Mouse (Mus musculus) hindbrain, embryonic 11.5 days (tissue): ENCODE data around the gene Mgmt. TPM values are rescaled to one million over a fixed set of nuclear protein-coding genes. Genes with fewer than 3 reads are reported as not detected.

Experiments used
- ATAC-seq: fragments of 200-750 bp; cut with Nextera tagmentation; 2 replicates; pipeline ENCODE4 v1.8.0; 2017; ENCODE audit warnings: mild to moderate bottlenecking, moderate TSS enrichment, moderate library complexity; ENCODE audit not compliant: low FRiP score
- DNase-seq: peaks from one replicate; pipeline ENCODE4 v3.0.0-alpha.2; 2015; ENCODE audit warnings: low spot score
- H3K27ac ChIP-seq: fragments of 300-500 bp; sonication (generic); 2 replicates; pipeline ENCODE4 v1.5.1; 2014; ENCODE audit warnings: mild to moderate bottlenecking, low read depth, low read length
- H3K27me3 ChIP-seq: fragments of 300-500 bp; sonication (generic); 2 replicates; pipeline ENCODE4 v1.6.1; 2014; ENCODE audit warnings: mild to moderate bottlenecking, low read length, moderate library complexity, mixed read lengths; ENCODE audit not compliant: control insufficient read depth, insufficient read depth
- H3K36me3 ChIP-seq: fragments of 300-500 bp; sonication (generic); 2 replicates; pipeline ENCODE4 v1.6.1; 2014; ENCODE audit warnings: mild to moderate bottlenecking, low read length, moderate library complexity, mixed read lengths; ENCODE audit not compliant: control insufficient read depth, insufficient read depth
- H3K4me1 ChIP-seq: fragments of 300-500 bp; sonication (generic); replicated peaks from 2 replicates; pipeline ENCODE4 v1.6.1; 2014; ENCODE audit warnings: low read length, mixed read lengths; ENCODE audit not compliant: control insufficient read depth, insufficient read depth
- H3K4me2 ChIP-seq: fragments of 300-500 bp; sonication (generic); replicated peaks from 2 replicates; pipeline ENCODE4 v1.6.1; 2014; ENCODE audit warnings: mild to moderate bottlenecking, low read depth, low read length
- H3K4me3 ChIP-seq: fragments of 300-500 bp; sonication (generic); 2 replicates; pipeline ENCODE4 v1.5.1; 2014; ENCODE audit warnings: low read depth, low read length
- H3K9ac ChIP-seq: fragments of 300-500 bp; sonication (generic); 2 replicates; pipeline ENCODE4 v1.6.1; 2014; ENCODE audit warnings: low read depth, low read length
- H3K9me3 ChIP-seq: fragments of 300-500 bp; sonication (generic); 2 replicates; pipeline ENCODE4 v1.6.1; 2016; ENCODE audit warnings: low read length; ENCODE audit not compliant: control insufficient read depth
- WGBS: fragments of 180-500 bp; shearing (Covaris S2); extraction: QIAGEN DNeasy Blood & Tissue Kit; methylation state at CpG from one replicate; pipeline ENCODE4 v1.1.7; 2014; 5-methylcytosine and 5-hydroxymethylcytosine counted together
- polyA plus RNA-seq: library from polyadenylated mRNA; unstranded; fragments of >200 nt; fragmentation: Nextera tagmentation; extraction: Ambion mirVana; gene quantifications from 2 replicates; pipeline ENCODE4 v1.2.1, GENCODE M21; 2014

Gene Mgmt
- polyA plus RNA-seq, 1 experiment from 2014 or later, result 3.9 TPM

DNA sequence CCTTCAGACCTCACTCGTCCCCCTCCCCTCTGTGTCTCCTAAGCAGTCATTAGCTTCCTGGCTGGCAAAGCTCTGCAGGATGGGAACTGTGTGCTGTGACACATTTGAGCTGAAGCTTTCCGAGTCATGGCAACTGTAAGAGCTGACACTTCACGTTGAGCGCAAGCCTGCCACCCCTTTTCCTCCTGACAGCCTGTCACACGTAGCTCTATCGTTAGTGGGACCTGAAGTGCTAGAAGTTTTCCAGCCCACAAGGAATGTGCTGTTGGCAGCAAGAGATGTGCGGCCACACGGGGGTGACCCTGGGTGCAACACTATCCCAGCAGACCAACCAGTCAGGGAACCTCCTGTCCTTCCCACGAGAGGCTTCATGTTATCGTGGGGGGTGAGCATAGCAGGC is 51.3 kb downstream of the Mgmt start:
- H3K36me3 ChIP-seq, result no peaks in the 10 kb centered on the region
- 0 out of 2 replicates have a peak, but pooled peaks cover 3% of the 10 kb centered on the region for H3K4me1 ChIP-seq
- H3K27me3 ChIP-seq, result no peaks in the 10 kb centered on the region
- H3K9ac ChIP-seq, result no peak overlapping the region
- DNase-seq (no peak), ATAC-seq (no peak)
- no peak overlapping the region for H3K4me2 ChIP-seq
- H3K27ac ChIP-seq, result no peak overlapping the region
- 75% methylated on average over 10 of the region's 10 CpGs for WGBS
- H3K9me3 ChIP-seq, result no peaks in the 10 kb centered on the region
- H3K4me3 ChIP-seq, result no peak overlapping the region

DNA sequence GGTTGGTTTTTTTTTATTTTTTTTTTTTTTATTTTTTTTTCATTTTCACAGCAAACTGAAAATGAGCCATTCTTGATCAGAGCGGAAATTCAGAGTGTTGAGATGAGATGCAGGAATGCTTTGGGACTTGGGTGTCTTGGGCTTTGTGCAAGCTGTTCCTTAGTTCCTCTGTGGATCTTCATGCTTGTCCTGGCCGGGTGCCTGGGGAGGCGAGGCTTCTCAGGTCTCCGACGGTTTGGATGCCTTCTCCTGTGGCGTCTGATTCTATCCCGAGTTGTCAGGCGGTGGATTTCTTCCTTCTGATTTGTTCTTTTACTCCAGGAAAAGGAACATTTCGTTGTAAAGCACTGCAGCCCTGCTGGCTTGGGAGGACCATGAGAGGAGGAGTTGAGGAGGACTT is 51.7 kb downstream of the Mgmt start:
- Histone ChIP-seq H3K4me1 (0 out of 2 replicates have a peak, but pooled peaks cover 3% of the 10 kb centered on the region), H3K9ac (no peak overlapping the region), H3K4me3 (no peak overlapping the region), H3K9me3 (no peaks in the 10 kb centered on the region), H3K4me2 (no peak overlapping the region), H3K27me3 (no peaks in the 10 kb centered on the region), H3K27ac (no peak overlapping the region), H3K36me3 (no peaks in the 10 kb centered on the region)
- WGBS, result 92% methylated on average over 9 of the region's 9 CpGs
- ATAC-seq (no peak), DNase-seq (no peak)

DNA sequence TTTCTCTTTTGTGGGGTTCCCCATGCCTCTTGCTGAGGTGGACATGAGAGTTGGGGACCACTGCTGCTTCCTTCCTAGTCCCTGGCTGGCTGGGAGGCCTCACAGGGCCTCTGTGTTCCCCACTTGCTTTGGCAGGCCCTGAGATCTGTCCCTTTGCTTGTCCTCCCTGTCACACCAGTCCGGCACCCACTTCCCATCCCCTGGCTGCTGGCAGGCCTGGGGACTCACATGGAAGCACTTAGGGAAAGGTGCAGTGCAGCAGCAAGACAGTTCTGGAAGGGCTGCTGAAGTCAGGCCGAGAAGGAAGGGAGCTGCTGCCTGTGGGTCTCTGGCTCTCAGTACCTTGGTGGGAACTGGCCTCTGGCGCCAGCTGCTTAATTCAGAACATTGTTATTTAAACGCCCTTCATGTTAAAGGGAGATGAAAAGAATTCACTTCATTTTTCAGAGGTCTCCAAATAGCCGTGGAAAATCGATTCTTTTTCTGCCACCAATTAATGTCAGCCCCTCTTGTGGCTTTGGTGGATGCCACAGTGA is 53.9 kb downstream of the Mgmt start:
- Histone ChIP-seq H3K27me3 (no peaks in the 10 kb centered on the region), H3K4me3 (no peak overlapping the region), H3K4me2 (no peak overlapping the region), H3K36me3 (no peaks in the 10 kb centered on the region), H3K9ac (no peak overlapping the region), H3K4me1 (0 out of 2 replicates have a peak, but pooled peaks cover 3% of the 10 kb centered on the region), H3K27ac (peak overlapping the region; percentile 65; the same call in 1 of the 2 replicates), H3K9me3 (no peaks in the 10 kb centered on the region)
- peak; percentile 56; the same call in 1 of the 2 replicates for ATAC-seq
- 29% methylated on average over 6 of the region's 6 CpGs for WGBS
- peak; percentile 36 for DNase-seq

DNA sequence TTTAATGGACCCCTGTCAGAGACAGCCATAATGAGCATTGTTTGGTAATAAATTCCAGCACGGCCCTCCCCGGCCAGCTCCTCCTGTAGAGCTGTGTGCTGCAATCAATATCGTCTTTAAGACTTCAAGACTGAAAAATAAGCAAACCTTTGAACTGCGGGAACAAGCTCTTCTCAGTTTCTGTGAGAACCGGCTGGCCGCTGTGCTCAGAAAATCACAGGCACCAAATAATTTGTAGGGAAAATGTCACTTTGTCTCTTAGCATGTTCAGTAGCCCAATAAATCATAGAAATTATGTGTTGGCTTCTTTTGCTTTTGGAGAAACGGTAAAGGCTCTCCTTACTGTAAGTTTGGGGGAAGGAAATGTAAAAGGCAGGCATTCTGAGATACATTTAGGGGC is 58.2 kb downstream of the Mgmt start:
- Histone ChIP-seq H3K4me2 (no peak overlapping the region), H3K4me1 (0 out of 2 replicates have a peak, but pooled peaks cover 3% of the 10 kb centered on the region), H3K27ac (no peak overlapping the region; the same call in 1 of the 2 replicates), H3K27me3 (no peaks in the 10 kb centered on the region), H3K9ac (no peak overlapping the region), H3K9me3 (no peaks in the 10 kb centered on the region), H3K4me3 (no peak overlapping the region), H3K36me3 (no peaks in the 10 kb centered on the region)
- DNase-seq (no peak), ATAC-seq (no peak)
- WGBS, result 52% methylated on average over 7 of the region's 7 CpGs

DNA sequence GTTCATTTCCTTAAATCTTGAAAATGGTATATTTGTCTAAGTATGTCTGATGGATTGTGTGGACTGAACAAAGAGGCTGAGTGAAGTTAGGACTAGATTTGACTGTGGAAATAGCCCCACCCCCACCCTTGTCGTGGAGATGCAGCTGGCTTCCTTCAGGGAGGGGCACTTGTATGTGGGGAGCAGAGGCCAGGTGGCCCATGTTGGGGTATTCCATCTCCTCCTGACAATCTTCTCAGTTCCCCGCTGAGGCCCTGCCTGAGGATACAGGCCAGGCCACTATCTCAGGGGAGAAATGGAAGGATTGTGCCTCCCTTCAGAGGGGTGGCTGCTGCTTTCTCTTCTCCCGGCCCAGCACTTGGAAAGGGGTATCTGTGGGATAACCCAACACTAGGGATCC is 58.8 kb downstream of the Mgmt start:
- Histone ChIP-seq H3K4me2 (no peak overlapping the region), H3K9me3 (no peaks in the 10 kb centered on the region), H3K4me3 (no peak overlapping the region), H3K4me1 (0 out of 2 replicates have a peak, but pooled peaks cover 1% of the 10 kb centered on the region), H3K27ac (no peak overlapping the region), H3K27me3 (no peaks in the 10 kb centered on the region), H3K9ac (no peak overlapping the region), H3K36me3 (no peaks in the 10 kb centered on the region)
- ATAC-seq (peak; percentile 64; the same call in 1 of the 2 replicates), DNase-seq (peak; percentile 31)
- 48% methylated on average over 3 of the region's 3 CpGs for WGBS

DNA sequence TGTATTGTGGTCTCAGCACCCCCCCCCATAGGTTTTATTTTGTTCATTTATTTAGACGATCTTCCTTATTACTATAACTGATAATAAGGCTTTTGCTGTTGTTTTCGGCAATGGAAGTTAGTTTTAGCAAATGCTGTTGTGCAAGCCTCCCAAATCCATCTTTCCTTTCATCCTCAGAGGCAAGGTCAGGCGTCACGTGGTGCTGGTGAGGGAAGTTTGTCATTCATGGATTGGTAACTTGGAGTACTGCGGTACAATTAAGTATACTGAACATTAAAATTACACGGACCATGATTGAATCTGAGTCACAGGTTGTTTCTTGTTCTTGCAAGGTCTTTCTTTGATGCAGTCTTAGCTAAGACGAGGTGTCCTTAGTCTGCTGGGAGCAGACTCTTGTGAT is 77.9 kb downstream of the Mgmt start:
- Histone ChIP-seq H3K36me3 (no peaks in the 10 kb centered on the region), H3K9ac (no peak overlapping the region), H3K4me3 (no peak overlapping the region), H3K4me2 (no peak overlapping the region), H3K27ac (no peak overlapping the region), H3K9me3 (no peaks in the 10 kb centered on the region), H3K4me1 (no peaks in the 10 kb centered on the region; the same call in 1 of the 2 replicates), H3K27me3 (no peaks in the 10 kb centered on the region)
- ATAC-seq, result no peak
- DNase-seq, result no peak
- 93% methylated on average over 7 of the region's 7 CpGs for WGBS

DNA sequence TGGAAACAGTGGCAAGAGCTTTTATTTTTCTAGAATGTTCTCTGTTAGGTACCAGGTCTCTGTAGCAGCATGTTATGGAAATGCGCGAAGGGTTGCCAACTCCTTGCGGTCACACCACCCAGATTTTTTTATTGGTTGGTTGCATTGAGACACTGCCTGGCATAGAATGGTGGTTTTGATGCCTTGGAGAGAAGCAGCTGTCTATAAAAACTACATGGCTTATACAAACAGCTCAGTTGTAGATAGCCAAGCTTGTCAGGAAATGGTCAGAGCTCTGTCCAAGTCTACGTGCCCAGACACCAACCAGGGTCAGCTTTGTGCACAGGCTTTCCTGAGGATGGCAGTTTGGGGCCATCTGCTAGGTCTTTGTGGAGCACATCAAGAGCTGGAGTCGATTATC is 80.6 kb downstream of the Mgmt start:
- Histone ChIP-seq H3K36me3 (no peaks in the 10 kb centered on the region), H3K9me3 (no peaks in the 10 kb centered on the region), H3K4me3 (no peak overlapping the region), H3K27ac (no peak overlapping the region), H3K9ac (no peak overlapping the region), H3K27me3 (no peaks in the 10 kb centered on the region), H3K4me2 (no peak overlapping the region), H3K4me1 (no peaks in the 10 kb centered on the region; the same call in 1 of the 2 replicates)
- 93% methylated on average over 5 of the region's 5 CpGs for WGBS
- ATAC-seq (no peak), DNase-seq (no peak)

DNA sequence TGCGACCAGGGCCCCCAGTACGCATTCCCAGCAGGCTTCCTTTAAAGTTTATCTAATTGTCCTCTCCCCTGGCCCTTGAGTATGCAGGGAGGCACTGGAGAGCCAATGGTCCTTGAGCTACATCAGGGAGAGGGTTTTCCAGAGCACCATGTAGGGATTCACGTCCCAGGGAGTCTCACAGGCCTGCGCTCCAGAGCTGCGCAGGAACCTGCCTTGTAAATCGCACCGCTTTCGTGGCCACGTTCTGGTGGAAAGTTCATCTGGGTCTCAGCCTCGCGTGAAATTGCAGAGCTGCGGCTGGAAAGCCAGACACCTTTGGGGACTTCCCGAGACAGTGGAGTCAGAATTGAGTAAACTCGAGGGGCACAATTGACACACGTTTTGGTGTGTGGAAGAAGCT is 103.0 kb downstream of the Mgmt start:
- no peak for DNase-seq
- H3K9me3 ChIP-seq, result no peaks in the 10 kb centered on the region
- H3K4me3 ChIP-seq, result no peak overlapping the region
- no peak overlapping the region for H3K27ac ChIP-seq
- H3K36me3 ChIP-seq, result no peaks in the 10 kb centered on the region
- ATAC-seq, result no peak
- H3K9ac ChIP-seq, result no peak overlapping the region
- WGBS, result 86% methylated on average over 15 of the region's 15 CpGs
- H3K4me1 ChIP-seq, result no peaks in the 10 kb centered on the region; the same call in 1 of the 2 replicates
- no peaks in the 10 kb centered on the region for H3K27me3 ChIP-seq
- H3K4me2 ChIP-seq, result no peak overlapping the region

DNA sequence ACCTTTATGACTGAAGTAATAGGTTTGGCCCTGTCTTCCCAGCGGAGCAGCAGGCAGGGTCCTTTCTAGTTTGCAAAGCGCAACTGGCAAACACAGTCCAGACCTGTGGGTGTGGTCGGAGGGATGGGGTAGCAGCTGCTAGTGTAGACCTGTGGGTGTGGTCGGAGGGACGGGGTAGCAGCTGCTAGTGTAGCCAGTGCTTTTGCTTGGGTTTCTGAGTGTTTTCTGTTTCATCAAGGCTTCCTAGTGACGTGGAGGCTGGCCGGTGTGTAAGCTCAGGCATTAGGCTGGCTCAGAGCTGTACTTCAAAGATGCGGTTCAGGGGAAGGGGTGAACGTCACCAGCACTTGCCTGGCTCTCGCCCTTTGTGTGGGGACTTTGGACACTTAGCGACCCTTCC is 106.3 kb downstream of the Mgmt start:
- peak; percentile 43 for DNase-seq
- Histone ChIP-seq H3K4me3 (no peak overlapping the region), H3K4me2 (no peak overlapping the region), H3K9me3 (no peaks in the 10 kb centered on the region), H3K36me3 (no peaks in the 10 kb centered on the region), H3K4me1 (no peaks in the 10 kb centered on the region; the same call in 1 of the 2 replicates), H3K27me3 (no peaks in the 10 kb centered on the region), H3K27ac (peak overlapping the region; percentile 14; the same call in 1 of the 2 replicates), H3K9ac (no peak overlapping the region)
- WGBS, result 54% methylated on average over 11 of the region's 11 CpGs
- peak; percentile 54; the same call in 1 of the 2 replicates for ATAC-seq
